Mouse (Mus musculus) kidney, embryonic 14.5 days (tissue): ENCODE results near the gene Prtg. TPM values are rescaled to one million over a fixed set of nuclear protein-coding genes. Genes with fewer than 3 reads are reported as not detected.
A peak's percentile ranks its signal among the peaks of the same experiment; 100 is the strongest.

Source experiments
- ATAC-seq: fragments of 200-750 bp; cut with Nextera tagmentation; 2 replicates; pipeline ENCODE4 v1.8.0; 2017; ENCODE audit warnings: moderate number of reproducible peaks, mild to moderate bottlenecking, moderate TSS enrichment, moderate library complexity; ENCODE audit not compliant: low FRiP score, low TSS enrichment
- H3K27ac ChIP-seq: fragments of 300-500 bp; sonication (generic); 2 replicates; pipeline ENCODE4 v1.5.1; 2014; ENCODE audit warnings: low read depth, mild to moderate bottlenecking, low read length, moderate library complexity, mixed read lengths
- H3K27me3 ChIP-seq: fragments of 300-500 bp; sonication (generic); 2 replicates; pipeline ENCODE4 v1.6.1; 2014; ENCODE audit warnings: mild to moderate bottlenecking, low read length; ENCODE audit not compliant: control insufficient read depth, insufficient read depth
- H3K36me3 ChIP-seq: fragments of 300-500 bp; sonication (generic); 2 replicates; pipeline ENCODE4 v1.6.1; 2014; ENCODE audit warnings: low read length, mixed read lengths; ENCODE audit not compliant: control insufficient read depth, insufficient read depth
- H3K4me1 ChIP-seq: fragments of 300-500 bp; sonication (generic); 2 replicates; pipeline ENCODE4 v1.6.1; 2014; ENCODE audit warnings: low read length, mixed read lengths; ENCODE audit not compliant: control insufficient read depth, insufficient read depth
- H3K4me2 ChIP-seq: fragments of 300-500 bp; sonication (generic); replicated peaks from 2 replicates; pipeline ENCODE4 v1.6.1; 2014; ENCODE audit warnings: low read depth, mild to moderate bottlenecking, low read length
- H3K4me3 ChIP-seq: fragments of 300-500 bp; sonication (generic); 2 replicates; pipeline ENCODE4 v1.5.1; 2014; ENCODE audit warnings: mild to moderate bottlenecking, low read length
- H3K9ac ChIP-seq: fragments of 300-500 bp; sonication (generic); 2 replicates; pipeline ENCODE4 v1.6.1; 2014; ENCODE audit warnings: low read depth, mild to moderate bottlenecking, low read length, moderate library complexity
- H3K9me3 ChIP-seq: fragments of 300-500 bp; sonication (generic); 2 replicates; pipeline ENCODE4 v1.6.1; 2016; ENCODE audit warnings: low read length; ENCODE audit not compliant: control insufficient read depth
- WGBS: fragments of 180-500 bp; shearing (Covaris S2); extraction: QIAGEN DNeasy Blood & Tissue Kit; methylation state at CpG from one replicate; pipeline ENCODE4 v1.1.7; 2014; 5-methylcytosine and 5-hydroxymethylcytosine counted together
- polyA plus RNA-seq: library from polyadenylated mRNA; unstranded; fragments of >200 nt; fragmentation: Nextera tagmentation; extraction: Ambion mirVana; gene quantifications from 2 replicates; pipeline ENCODE4 v1.2.1, GENCODE M21; 2014

Prtg gene
- polyA plus RNA-seq, 1 experiment from 2014 or later, result 4.6 TPM

- Histone ChIP-seq H3K9ac (no peak overlapping the region), H3K4me2 (no peak overlapping the region), H3K4me1 (peaks cover 49% of the 10 kb centered on the region), H3K27me3 (no peaks in the 10 kb centered on the region), H3K27ac (no peak overlapping the region), H3K4me3 (no peak overlapping the region), H3K36me3 (no peaks in the 10 kb centered on the region), H3K9me3 (no peaks in the 10 kb centered on the region)
- 90% methylated on average over 2 of the region's 2 CpGs for WGBS
- ATAC-seq, result no peak
Measured at GRCm38 (mm10) chr9:72875878-72876277, 69.2 kb downstream of the Prtg start.

- Histone ChIP-seq H3K36me3 (no peaks in the 10 kb centered on the region), H3K4me1 (peaks cover 40% of the 10 kb centered on the region), H3K4me3 (no peak overlapping the region), H3K4me2 (peak overlapping the region; percentile 0; the same call in 1 of the 2 replicates), H3K27ac (peak overlapping the region; percentile 39; the same call in 1 of the 2 replicates), H3K27me3 (no peaks in the 10 kb centered on the region), H3K9ac (no peak overlapping the region), H3K9me3 (no peaks in the 10 kb centered on the region)
- peak; percentile 80 for ATAC-seq
- 6% methylated on average over 11 of the region's 11 CpGs for WGBS
Measured at GRCm38 (mm10) chr9:72877905-72878304, 71.2 kb downstream of the Prtg start.

GRCm38 (mm10) chr9:72878656-72879055 lies 72.0 kb downstream of the Prtg start:
- H3K27me3 ChIP-seq, result no peaks in the 10 kb centered on the region
- no peak overlapping the region for H3K27ac ChIP-seq
- no peak overlapping the region for H3K4me3 ChIP-seq
- no peaks in the 10 kb centered on the region for H3K9me3 ChIP-seq
- no peak overlapping the region for H3K4me2 ChIP-seq
- no peak overlapping the region for H3K9ac ChIP-seq
- H3K36me3 ChIP-seq, result no peaks in the 10 kb centered on the region
- H3K4me1 ChIP-seq, result peaks cover 40% of the 10 kb centered on the region
- 36% methylated on average over 6 of the region's 6 CpGs for WGBS
- ATAC-seq, result no peak

GRCm38 (mm10) chr9:72879601-72880000 lies 72.9 kb downstream of the Prtg start:
- Histone ChIP-seq H3K9me3 (no peaks in the 10 kb centered on the region), H3K27me3 (no peaks in the 10 kb centered on the region), H3K9ac (no peak overlapping the region), H3K27ac (no peak overlapping the region), H3K4me2 (no peak overlapping the region), H3K4me1 (peaks cover 40% of the 10 kb centered on the region), H3K4me3 (no peak overlapping the region), H3K36me3 (no peaks in the 10 kb centered on the region)
- ATAC-seq, result no peak
- WGBS, result 73% methylated on average over 3 of the region's 3 CpGs

GRCm38 (mm10) chr9:72880225-72880960 lies 73.7 kb downstream of the Prtg start:
- ATAC-seq, result peak; percentile 36; the same call in 1 of the 2 replicates
- no peak overlapping the region for H3K4me3 ChIP-seq
- H3K9ac ChIP-seq, result no peak overlapping the region
- peak overlapping the region; percentile 71; the same call in 1 of the 2 replicates for H3K27ac ChIP-seq
- H3K4me2 ChIP-seq, result no peak overlapping the region
- no peaks in the 10 kb centered on the region for H3K9me3 ChIP-seq
- peaks cover 40% of the 10 kb centered on the region for H3K4me1 ChIP-seq
- H3K27me3 ChIP-seq, result no peaks in the 10 kb centered on the region
- WGBS, result 27% methylated on average over 16 of the region's 16 CpGs
- H3K36me3 ChIP-seq, result no peaks in the 10 kb centered on the region

GRCm38 (mm10) chr9:72881026-72881768 lies 74.5 kb downstream of the Prtg start:
- no peak for ATAC-seq
- Histone ChIP-seq H3K4me3 (no peak overlapping the region), H3K27ac (peak overlapping the region; percentile 4; the same call in 1 of the 2 replicates), H3K36me3 (no peaks in the 10 kb centered on the region), H3K4me1 (peaks cover 40% of the 10 kb centered on the region), H3K27me3 (no peaks in the 10 kb centered on the region), H3K4me2 (no peak overlapping the region), H3K9ac (no peak overlapping the region), H3K9me3 (no peaks in the 10 kb centered on the region)
- 22% methylated on average over 15 of the region's 15 CpGs for WGBS

GRCm38 (mm10) chr9:72883940-72884339 lies 77.3 kb downstream of the Prtg start:
- Histone ChIP-seq H3K36me3 (no peaks in the 10 kb centered on the region), H3K9ac (no peak overlapping the region), H3K4me2 (no peak overlapping the region), H3K27me3 (no peaks in the 10 kb centered on the region), H3K27ac (no peak overlapping the region), H3K9me3 (no peaks in the 10 kb centered on the region), H3K4me3 (no peak overlapping the region), H3K4me1 (peaks cover 24% of the 10 kb centered on the region)
- WGBS, result 12% methylated on average over 3 of the region's 3 CpGs
- peak; percentile 26; the same call in 1 of the 2 replicates for ATAC-seq

- no peak for ATAC-seq
- Histone ChIP-seq H3K9ac (no peak overlapping the region), H3K4me2 (no peak overlapping the region), H3K36me3 (peaks cover 24% of the 10 kb centered on the region), H3K27me3 (no peaks in the 10 kb centered on the region), H3K27ac (no peak overlapping the region), H3K4me1 (no peaks in the 10 kb centered on the region), H3K4me3 (no peak overlapping the region), H3K9me3 (no peaks in the 10 kb centered on the region)
- 85% methylated on average over 1 of the region's 1 CpGs for WGBS
Measured at GRCm38 (mm10) chr9:72889777-72890176, 83.1 kb downstream of the Prtg start.

GRCm38 (mm10) chr9:72890499-72891085 lies 83.9 kb downstream of the Prtg start:
- ATAC-seq, result no peak
- H3K9me3 ChIP-seq, result no peaks in the 10 kb centered on the region
- H3K27ac ChIP-seq, result no peak overlapping the region
- H3K4me3 ChIP-seq, result no peak overlapping the region
- H3K4me1 ChIP-seq, result no peaks in the 10 kb centered on the region
- peaks cover 25% of the 10 kb centered on the region for H3K36me3 ChIP-seq
- no peak overlapping the region for H3K4me2 ChIP-seq
- WGBS, result 84% methylated on average over 10 of the region's 10 CpGs
- H3K27me3 ChIP-seq, result no peaks in the 10 kb centered on the region
- no peak overlapping the region for H3K9ac ChIP-seq
